ENCODE assay signal across 21 mouse cellular contexts in the genomic region with DNA sequence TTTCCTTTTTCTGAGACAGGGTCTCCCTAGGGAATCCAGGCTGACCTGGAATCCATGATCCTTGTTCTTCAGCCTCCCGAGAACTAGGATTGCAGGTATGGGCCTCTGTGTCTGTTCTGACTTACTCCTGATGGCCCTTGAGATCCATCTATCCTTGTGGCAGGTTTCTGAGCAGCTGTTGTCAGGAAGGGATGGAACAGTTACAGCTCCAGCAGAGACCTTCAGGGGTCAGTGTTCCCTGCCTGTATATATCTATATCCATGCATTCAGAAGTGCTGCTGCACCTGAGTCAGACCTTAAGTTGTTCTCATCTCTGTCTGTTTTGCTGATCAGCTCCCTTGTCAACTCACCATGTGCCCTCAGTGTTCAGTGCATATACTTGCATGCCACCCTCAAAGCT. TPM values are rescaled to one million over a fixed set of nuclear protein-coding genes. Genes with fewer than 3 reads are reported as not detected.
DNase-seq lines count a peak whose midpoint lies in the region; ATAC-seq and TF ChIP-seq lines count a peak whose summit lies in the region.
"Had no signal": no experiment of that assay in that cellular context is flagged by ENCODE, and none has a peak within 500 bp of the region (broad histone marks: within the 10 kb centered on the region; RNA-seq: fewer than 3 reads in every experiment).

No protein-coding gene starts in this region.

- H3K36me3 ChIP-seq in lung, embryonic 14.5 days (ENCODE audit: insufficient read depth): peaks cover 18% of the 10 kb centered on the region; the same call in 1 of the 2 replicates
- H3K36me3 ChIP-seq in liver, embryonic 13.5 days: peaks cover 75% of the 10 kb centered on the region
- no peaks in the 10 kb centered on the region for H3K36me3 ChIP-seq in stomach, embryonic 15.5 days

- H3K27me3 ChIP-seq in lung, embryonic 14.5 days (ENCODE audit: insufficient read depth, low read length): no peaks in the 10 kb centered on the region
- H3K27me3 ChIP-seq in liver, embryonic 13.5 days: no peaks in the 10 kb centered on the region
- H3K27me3 ChIP-seq in stomach, embryonic 15.5 days (replicated peaks): no peaks in the 10 kb centered on the region
- H3K27me3 ChIP-seq: embryonic facial prominence, embryonic 15.5 days; heart, embryonic 15.5 days; midbrain, embryonic 12.5 days had no signal

- peak overlapping the region; percentile 3; the same call in 1 of the 2 replicates for H3K27ac ChIP-seq in gastrocnemius, adult 2 months
- H3K27ac ChIP-seq in lung, embryonic 14.5 days (ENCODE audit: low read depth): peak overlapping the region; percentile 42; the same call in 1 of the 2 replicates
- H3K27ac ChIP-seq in liver, embryonic 13.5 days: peak overlapping the region; percentile 55; the same call in 1 of the 2 replicates
- H3K27ac ChIP-seq in stomach, embryonic 15.5 days: peak overlapping the region; percentile 75
- H3K27ac ChIP-seq: embryonic facial prominence, embryonic 15.5 days; heart, adult 2 months; heart, embryonic 15.5 days; limb, embryonic 10.5 days; midbrain, embryonic 12.5 days had no signal

- no peaks in the 10 kb centered on the region for H3K4me1 ChIP-seq in lung, embryonic 14.5 days (ENCODE audit: insufficient read depth)
- peaks cover 78% of the 10 kb centered on the region for H3K4me1 ChIP-seq in liver, embryonic 13.5 days (replicated peaks)
- no peaks in the 10 kb centered on the region for H3K4me1 ChIP-seq in stomach, embryonic 15.5 days
- H3K4me1 ChIP-seq: embryonic facial prominence, embryonic 15.5 days had no signal

- no peak for DNase-seq in gastrocnemius, adult 2 months
- DNase-seq in gastrocnemius, postnatal 10 days: no peak
- no peak for DNase-seq in lung, embryonic 14.5 days
- no peak for DNase-seq in lung, postnatal 14 days
- no peak for DNase-seq in liver, embryonic 13.5 days
- DNase-seq in cerebellum, adult 9-11 months: no peak
- no peak for DNase-seq in cerebellum, adult 11-12 months
- DNase-seq: adrenal gland, postnatal 36 days; cerebellum, adult 9-10 months; gastrocnemius, postnatal 14 days; heart, adult 2 months; right cerebral cortex, postnatal 25 days had no signal

- ATAC-seq in lung, embryonic 14.5 days (ENCODE audit: insufficient read depth): no peak
- ATAC-seq in liver, embryonic 13.5 days (ENCODE audit: low read depth): no peak
- no peak; the same call in 1 of the 2 replicates for ATAC-seq in stomach, embryonic 15.5 days (ENCODE audit: insufficient read depth, low FRiP score, low read depth)
- ATAC-seq: CD4-positive, CD25-positive, alpha-beta regulatory T cell, adult 4 months had no signal

- no peak for TF ChIP-seq CTCF in gastrocnemius, adult 2 months (IDR thresholded peaks at IDR 0.05)
- no peak for TF ChIP-seq CTCF in lung, embryonic 14.5 days (IDR thresholded peaks at IDR 0.05; ENCODE audit: low read depth)

- 80% methylated on average over 1 of the region's 1 CpGs for WGBS in lung, embryonic 14.5 days
- 78% methylated on average over 1 of the region's 1 CpGs for WGBS in liver, embryonic 13.5 days (ENCODE audit: insufficient replicate concordance)
- 46% methylated on average over 1 of the region's 1 CpGs for WGBS in stomach, embryonic 15.5 days

- intact Hi-C loops in gastrocnemius, adult 2 months (cut with DNase I): no loop called here

- H3K9ac ChIP-seq in lung, embryonic 14.5 days: no peak overlapping the region
- peak overlapping the region; percentile 30 for H3K9ac ChIP-seq in liver, embryonic 13.5 days
- H3K9ac ChIP-seq in stomach, embryonic 15.5 days: no peak overlapping the region
- H3K9ac ChIP-seq: embryonic facial prominence, embryonic 15.5 days; heart, embryonic 15.5 days; midbrain, embryonic 12.5 days had no signal

- H3K4me2 ChIP-seq in lung, embryonic 14.5 days: no peak overlapping the region
- peak overlapping the region; percentile 20; the same call in 1 of the 2 replicates for H3K4me2 ChIP-seq in liver, embryonic 13.5 days
- no peak overlapping the region for H3K4me2 ChIP-seq in stomach, embryonic 15.5 days
- H3K4me2 ChIP-seq: embryonic facial prominence, embryonic 15.5 days; heart, embryonic 15.5 days; midbrain, embryonic 12.5 days had no signal

- no peak overlapping the region for H3K4me3 ChIP-seq in gastrocnemius, adult 2 months
- H3K4me3 ChIP-seq in lung, embryonic 14.5 days (ENCODE audit: low read depth, low read length): no peak overlapping the region
- no peak overlapping the region for H3K4me3 ChIP-seq in liver, embryonic 13.5 days (replicated peaks)
- H3K4me3 ChIP-seq in stomach, embryonic 15.5 days (replicated peaks): no peak overlapping the region
- H3K4me3 ChIP-seq: embryonic facial prominence, embryonic 15.5 days; forebrain, embryonic 10.5 days; heart, adult 2 months; heart, embryonic 15.5 days; hindbrain, embryonic 10.5 days; limb, embryonic 10.5 days; midbrain, embryonic 12.5 days had no signal

- no peaks in the 10 kb centered on the region for H3K9me3 ChIP-seq in lung, embryonic 14.5 days (ENCODE audit: low read depth, low read length)
- H3K9me3 ChIP-seq in liver, embryonic 13.5 days (replicated peaks): no peaks in the 10 kb centered on the region
- no peaks in the 10 kb centered on the region for H3K9me3 ChIP-seq in stomach, embryonic 15.5 days
- H3K9me3 ChIP-seq: embryonic facial prominence, embryonic 15.5 days; forebrain, embryonic 10.5 days; G1E; heart, embryonic 15.5 days; hindbrain, embryonic 10.5 days; limb, embryonic 10.5 days; midbrain, embryonic 12.5 days had no signal

RNA-seq across cellular contexts. Expression of a gene that starts 12.1 kb away (rescaled TPM):
- 10 to 100 TPM; 35.8 to 40.5 TPM for total RNA-seq in gastrocnemius, adult 2 months (2021)
- 10 to 100 TPM; 40.5 to 49.5 TPM for total RNA-seq in gastrocnemius, postnatal 10 days (2021)
- 45.6 and 48.9 TPM in 2 replicates for polyA plus RNA-seq in lung, embryonic 14.5 days (2014; fragmentation: Nextera tagmentation; extraction: Ambion mirVana)
- polyA plus RNA-seq in liver, embryonic 13.5 days (2015; fragmentation: Nextera tagmentation; extraction: Ambion mirVana): 77.1 and 95.0 TPM in 2 replicates
- polyA plus RNA-seq in stomach, embryonic 15.5 days (2015; fragmentation: Nextera tagmentation; extraction: Ambion mirVana): 57.5 and 60.2 TPM in 2 replicates

RNA-seq across cellular contexts. Expression of a gene that starts 50.9 kb away (rescaled TPM):
- total RNA-seq in gastrocnemius, adult 2 months (2021): not detected
- total RNA-seq in gastrocnemius, postnatal 10 days (2021): under 1 TPM; 0.05 to 0.23 TPM
- 0.35 and 0.36 TPM in 2 replicates for polyA plus RNA-seq in lung, embryonic 14.5 days (2014; fragmentation: Nextera tagmentation; extraction: Ambion mirVana)
- 0.27 and 0.34 TPM in 2 replicates for polyA plus RNA-seq in liver, embryonic 13.5 days (2015; fragmentation: Nextera tagmentation; extraction: Ambion mirVana)
- 0.50 and 0.75 TPM in 2 replicates for polyA plus RNA-seq in stomach, embryonic 15.5 days (2015; fragmentation: Nextera tagmentation; extraction: Ambion mirVana)

RNA-seq across cellular contexts. Expression of a gene that starts 59.2 kb away (rescaled TPM):
- not detected for total RNA-seq in gastrocnemius, adult 2 months (2021)
- total RNA-seq in gastrocnemius, postnatal 10 days (2021): under 1 TPM; 0.42 to 0.56 TPM
- polyA plus RNA-seq in lung, embryonic 14.5 days (2014; fragmentation: Nextera tagmentation; extraction: Ambion mirVana): 0.75 and 0.78 TPM in 2 replicates
- 0.42 and 0.50 TPM in 2 replicates for polyA plus RNA-seq in liver, embryonic 13.5 days (2015; fragmentation: Nextera tagmentation; extraction: Ambion mirVana)
- polyA plus RNA-seq in stomach, embryonic 15.5 days (2015; fragmentation: Nextera tagmentation; extraction: Ambion mirVana): 0.71 and 1.3 TPM in 2 replicates
- polyA plus RNA-seq: CD4-positive, CD25-positive, alpha-beta regulatory T cell, adult 4 months had no signal

Comparison
In these comparisons a context has a peak if more than half of its experiments do, and no peak if none do; other contexts are left out.
1. H3K27ac ChIP-seq: peak in every context shown above with its lines; median percentile 75 in stomach, embryonic 15.5 days; 55 in liver, embryonic 13.5 days; 42 in lung, embryonic 14.5 days; 3 in gastrocnemius, adult 2 months.